Mouse (Mus musculus) embryonic fibroblast, embryonic 13.5 days (primary cell): ENCODE measurements around the gene Fcho1.

Experiments
- CTCF ChIP-seq: IDR thresholded peaks from 2 replicates; pipeline ENCODE4 v1.5.1; 2011; ENCODE audit warnings: mild to moderate bottlenecking, control low read depth, low read length, moderate library complexity, borderline replicate concordance; ENCODE audit not compliant: insufficient read depth
- POLR2A ChIP-seq: IDR thresholded peaks from 2 replicates; pipeline ENCODE4 v1.6.1; 2011; ENCODE audit warnings: low read depth, mild to moderate bottlenecking, control low read depth, low read length, moderate library complexity

GRCm38 (mm10) chr8:71681369-71681915, 44.1 kb downstream of the Fcho1 start:
- no peak for TF ChIP-seq POLR2A
- TF ChIP-seq CTCF = no peak
